Comparison of ENCODE assay signal across 18 mouse cellular contexts in genomic region chr6:17978881-17979280, GRCm38 (mm10). TPM values are rescaled to one million over a fixed set of nuclear protein-coding genes. Genes with fewer than 3 reads are reported as not detected.
"Had no signal": no experiment of that assay in that cellular context is flagged by ENCODE, and none has a peak within 500 bp of the region (broad histone marks: within the 10 kb centered on the region; RNA-seq: fewer than 3 reads in every experiment).

No protein-coding gene starts in this region.

- H3K36me3 ChIP-seq: liver, embryonic 13.5 days; midbrain, embryonic 10.5 days; midbrain, embryonic 13.5 days had no signal

- H3K27ac ChIP-seq: kidney, postnatal 0 days; layer of hippocampus, adult 2 months; left cerebral cortex, adult 2 months; liver, embryonic 13.5 days; midbrain, embryonic 10.5 days; midbrain, embryonic 13.5 days had no signal

- H3K4me3 ChIP-seq: layer of hippocampus, adult 2 months; left cerebral cortex, adult 2 months; liver, embryonic 13.5 days; megakaryocyte, embryonic 14.5 days; midbrain, embryonic 10.5 days; midbrain, embryonic 13.5 days had no signal

- H3K27me3 ChIP-seq: liver, embryonic 13.5 days; midbrain, embryonic 13.5 days had no signal

- DNase-seq: kidney, adult 2 months; kidney, postnatal 25 days; layer of hippocampus, postnatal 36 days; liver, embryonic 13.5 days; lung, embryonic 14.5 days; lung, postnatal 10 days; lung, postnatal 36 days; thymus, adult 2 months; thymus, postnatal 14 days; thymus, postnatal 4 days had no signal

- H3K9ac ChIP-seq: liver, embryonic 13.5 days; lung, embryonic 14.5 days; midbrain, embryonic 13.5 days had no signal

- H3K9me3 ChIP-seq: liver, embryonic 13.5 days; megakaryocyte, embryonic 14.5 days; midbrain, embryonic 10.5 days; midbrain, embryonic 13.5 days had no signal

- ATAC-seq: midbrain, embryonic 13.5 days; midbrain, embryonic 16.5 days had no signal

- H3K4me1 ChIP-seq: liver, embryonic 13.5 days; megakaryocyte, embryonic 14.5 days; midbrain, embryonic 10.5 days; midbrain, embryonic 13.5 days had no signal

- H3K4me2 ChIP-seq: liver, embryonic 13.5 days; lung, embryonic 14.5 days; midbrain, embryonic 13.5 days had no signal

RNA-seq across cellular contexts. Expression of gene Wnt2, which starts 51.5 kb away (rescaled TPM):
- total RNA-seq: monocyte, adult 5-6 weeks had no signal
